Mouse (Mus musculus) MEL (cell line): Measurements from ENCODE around the gene Tfap2e. TPM values are rescaled to one million over a fixed set of nuclear protein-coding genes. Genes with fewer than 3 reads are reported as not detected.

Experiments used
- DNase-seq: peaks from one replicate; pipeline ENCODE4 v3.0.0; 2011; ENCODE audit warnings: low read depth, low spot score
- H3K27ac ChIP-seq: 2 replicates; pipeline ENCODE4 v1.5.1; 2012; ENCODE audit warnings: low read depth, mild to moderate bottlenecking, control low read depth, low read length, moderate library complexity; ENCODE audit not compliant: control insufficient read depth
- H3K27me3 ChIP-seq, 2 experiments: fragments of 150-350 bp in 1 of 2; sonication (generic) in 1 of 2; 2 replicates each; pipeline ENCODE4 v1.6.1; 2012; ENCODE audit warnings: low read length in 2 of 2, mild to moderate bottlenecking in 2 of 2, improper control_type of control experiment in 1 of 2, moderate library complexity in 1 of 2; ENCODE audit not compliant: insufficient read depth in 2 of 2, control insufficient read depth in 1 of 2
- H3K36me3 ChIP-seq, 2 experiments: 2 replicates each; pipeline ENCODE4 v1.6.1; 2012 to 2014; ENCODE audit warnings: low read length in 2 of 2, improper control_type of control experiment in 1 of 2, inconsistent platforms in 1 of 2, mild to moderate bottlenecking in 1 of 2; ENCODE audit not compliant: insufficient read depth in 2 of 2, control insufficient read depth in 1 of 2
- H3K4me1 ChIP-seq, 2 experiments: fragments of 150-350 bp in 1 of 2; sonication (generic) in 1 of 2; 2 replicates each; pipeline ENCODE4 v1.6.1; 2012; ENCODE audit warnings: low read length in 2 of 2, improper control_type of control experiment in 1 of 2, mild to moderate bottlenecking in 1 of 2; ENCODE audit not compliant: insufficient read depth in 2 of 2, control insufficient read depth in 1 of 2
- H3K4me3 ChIP-seq, 2 experiments: fragments of 150-350 bp in 1 of 2; sonication (generic) in 1 of 2; 2 replicates each; pipeline ENCODE4 v1.5.1; 2012; ENCODE audit warnings: low read depth in 2 of 2, low read length in 2 of 2, mild to moderate bottlenecking in 2 of 2, moderate library complexity in 2 of 2, control low read depth in 1 of 2, improper control_type of control experiment in 1 of 2; ENCODE audit not compliant: control insufficient read depth in 1 of 2, insufficient read depth in 1 of 2
- H3K79me2 ChIP-seq: 2 replicates; pipeline ENCODE4 v1.6.1; 2012; ENCODE audit warnings: mild to moderate bottlenecking, low read length, moderate library complexity; ENCODE audit not compliant: control insufficient read depth, poor library complexity, insufficient read depth
- H3K9ac ChIP-seq: 2 replicates; pipeline ENCODE4 v1.6.1; 2012; ENCODE audit warnings: low read depth, mild to moderate bottlenecking, control low read depth, low read length, moderate library complexity; ENCODE audit not compliant: control insufficient read depth, poor library complexity, severe bottlenecking
- H3K9me3 ChIP-seq: fragments of 150-350 bp; sonication (generic); replicated peaks from 2 replicates; pipeline ENCODE4 v1.6.1; 2012; ENCODE audit warnings: mild to moderate bottlenecking, low read length, improper control_type of control experiment, moderate library complexity; ENCODE audit not compliant: insufficient read depth
- BHLHE40 ChIP-seq: IDR thresholded peaks from 2 replicates; pipeline ENCODE4 v1.6.1; 2012; ENCODE audit warnings: low read depth, mild to moderate bottlenecking, inconsistent platforms, low read length, improper control_type of control experiment, borderline replicate concordance
- CHD1 ChIP-seq: IDR thresholded peaks from 2 replicates; pipeline ENCODE4 v1.6.1; 2012; ENCODE audit warnings: low read depth, mild to moderate bottlenecking, inconsistent platforms, low read length, improper control_type of control experiment
- CTCF ChIP-seq, 3 experiments: IDR thresholded peaks in 2 of 3; conservative IDR thresholded peaks in 1 of 3; 2 replicates each; pipeline ENCODE4 v1.5.1; 2011 to 2012; ENCODE audit warnings: low read length in 3 of 3, low read depth in 2 of 3, mild to moderate bottlenecking in 2 of 3, improper control_type of control experiment in 1 of 3, inconsistent platforms in 1 of 3, mixed read lengths in 1 of 3, moderate library complexity in 1 of 3; ENCODE audit not compliant: control insufficient read depth in 1 of 3, insufficient read depth in 1 of 3, poor library complexity in 1 of 3, severe bottlenecking in 1 of 3
- E2F4 ChIP-seq: IDR thresholded peaks from 2 replicates; pipeline ENCODE4 v1.6.1; 2011; ENCODE audit warnings: low read depth, low read length, improper control_type of control experiment, borderline replicate concordance
- GABPA ChIP-seq: IDR thresholded peaks from 2 replicates; pipeline ENCODE4 v1.6.1; 2012; ENCODE audit warnings: low read depth, mild to moderate bottlenecking, inconsistent platforms, low read length, improper control_type of control experiment, moderate library complexity
- GATA1 ChIP-seq: IDR thresholded peaks from 2 replicates; pipeline ENCODE4 v1.6.1; 2011; ENCODE audit warnings: low read depth, low read length, improper control_type of control experiment
- MAFK ChIP-seq: IDR thresholded peaks from 2 replicates; pipeline ENCODE4 v1.6.1; 2011; ENCODE audit warnings: low read depth, mild to moderate bottlenecking, low read length, improper control_type of control experiment, borderline replicate concordance
- MAX ChIP-seq: IDR thresholded peaks from 2 replicates; pipeline ENCODE4 v1.6.1; 2011; ENCODE audit warnings: low read length, improper control_type of control experiment
- MAZ ChIP-seq: IDR thresholded peaks from 2 replicates; pipeline ENCODE4 v1.6.1; 2012; ENCODE audit warnings: low read depth, mild to moderate bottlenecking, inconsistent platforms, low read length, improper control_type of control experiment
- MXI1 ChIP-seq: IDR thresholded peaks from 2 replicates; pipeline ENCODE4 v1.6.1; 2011; ENCODE audit warnings: mild to moderate bottlenecking, low read depth, low read length, improper control_type of control experiment
- MYB ChIP-seq: IDR thresholded peaks from 2 replicates; pipeline ENCODE4 v1.6.1; 2011; ENCODE audit warnings: mild to moderate bottlenecking, low read depth, low read length, improper control_type of control experiment
- MYC ChIP-seq: IDR thresholded peaks from 2 replicates; pipeline ENCODE4 v1.6.1; 2011; ENCODE audit warnings: low read depth, mild to moderate bottlenecking, low read length, improper control_type of control experiment, moderate library complexity
- NELFE ChIP-seq: IDR thresholded peaks from 2 replicates; pipeline ENCODE4 v1.6.1; 2011; ENCODE audit warnings: low read depth, low read length, improper control_type of control experiment
- POLR2AphosphoS5 ChIP-seq: IDR thresholded peaks from 2 replicates; pipeline ENCODE4 v1.6.1; 2012; ENCODE audit warnings: low read depth, borderline replicate concordance, mild to moderate bottlenecking, inconsistent platforms, low read length, moderate library complexity, mixed read lengths
- RAD21 ChIP-seq: IDR thresholded peaks from 2 replicates; pipeline ENCODE4 v1.6.1; 2011; ENCODE audit warnings: mild to moderate bottlenecking, low read depth, low read length, improper control_type of control experiment
- RCOR1 ChIP-seq: IDR thresholded peaks from 2 replicates; pipeline ENCODE4 v1.6.1; 2012; ENCODE audit warnings: low read depth, mild to moderate bottlenecking, inconsistent platforms, low read length, improper control_type of control experiment
- SIN3A ChIP-seq: IDR thresholded peaks from 2 replicates; pipeline ENCODE4 v1.6.1; 2012; ENCODE audit warnings: low read length, improper control_type of control experiment, inconsistent platforms
- SMC3 ChIP-seq: IDR thresholded peaks from 2 replicates; pipeline ENCODE4 v1.6.1; 2011; ENCODE audit warnings: low read depth, low read length, improper control_type of control experiment
- USF2 ChIP-seq, 2 experiments: IDR thresholded peaks; 2 replicates each; pipeline ENCODE4 v1.6.1; 2011 to 2012; ENCODE audit warnings: improper control_type of control experiment in 2 of 2, low read length in 2 of 2, borderline replicate concordance in 1 of 2, inconsistent platforms in 1 of 2, low read depth in 1 of 2, mild to moderate bottlenecking in 1 of 2; ENCODE audit not compliant: insufficient read depth in 1 of 2
- ZC3H11A ChIP-seq: IDR thresholded peaks from 2 replicates; pipeline ENCODE4 v1.6.1; 2012; ENCODE audit warnings: low read depth, mild to moderate bottlenecking, inconsistent platforms, low read length, improper control_type of control experiment
- ZMIZ1 ChIP-seq: IDR thresholded peaks from 2 replicates; pipeline ENCODE4 v1.6.1; 2012; ENCODE audit warnings: low read depth, mild to moderate bottlenecking, inconsistent platforms, low read length, improper control_type of control experiment, moderate library complexity
- ZNF384 ChIP-seq: IDR thresholded peaks from 2 replicates; pipeline ENCODE4 v1.6.1; 2012; ENCODE audit warnings: low read depth, mild to moderate bottlenecking, inconsistent platforms, low read length, improper control_type of control experiment
- polyA plus RNA-seq, 2 experiments: library from polyadenylated mRNA; stranded (reverse) in 1 of 2; unstranded in 1 of 2; fragments of >175 nt in 1 of 2; fragments of >200 nt in 1 of 2; gene quantifications; 2 replicates each; pipeline versions ENCODE4 v1.2.1 to v1.2.4; 2012; ENCODE audit warnings: low replicate concordance in 2 of 2, low read depth in 1 of 2; ENCODE audit not compliant: insufficient read length in 2 of 2, insufficient read depth in 1 of 2, missing spikeins in 1 of 2
- total RNA-seq: library from RNA; depleted of rRNA; stranded (reverse); fragments of 300-350 nt; gene quantifications from 2 replicates; pipeline ENCODE4 v1.2.3, GENCODE M21; 2012

The Tfap2e gene
- total and polyA plus RNA-seq, 3 experiments, result 0.03 TPM; not detected in 2

- Histone ChIP-seq H3K9me3 (no peaks in the 10 kb centered on the region), H3K4me3 (peak overlapping the region; percentile 87 to 93), H3K4me1 (peaks cover 0 to 8% of the 10 kb centered on the region in 2 experiments; a peak in 2 of 4 replicates), H3K9ac (peak overlapping the region; percentile 79), H3K79me2 (peaks cover 14% of the 10 kb centered on the region), H3K27me3 (no peaks in the 10 kb centered on the region), H3K36me3 (peaks cover 0 to 7% of the 10 kb centered on the region in 2 experiments; a peak in 2 of 4 replicates), H3K27ac (no peak overlapping the region)
- peak; percentile 42 for DNase-seq
- TF ChIP-seq SIN3A (no peak), BHLHE40 (no peak), GATA1 (no peak), ZC3H11A (no peak), USF2 (IDR thresholded peaks at IDR 0.05; ENCODE audit: borderline replicate concordance in 1 of 2, insufficient read depth in 1 of 2, low read depth in 1 of 2, low read length in 2 of 2) (no peak), RCOR1 (no peak), GABPA (no peak), MYC (no peak), NELFE (no peak), MXI1 (no peak; the same call in 1 of the 2 replicates), POLR2AphosphoS5 (no peak), ZNF384 (no peak), MAFK (no peak), MAX (no peak), RAD21 (no peak), MAZ (no peak)
Measured at GRCm38 (mm10) chr4:126752024-126752607, 16.1 kb upstream of the Tfap2e start.

- Histone ChIP-seq H3K4me3 (no peak overlapping the region), H3K79me2 (peaks cover 14% of the 10 kb centered on the region), H3K27ac (no peak overlapping the region), H3K4me1 (peaks cover 0 to 9% of the 10 kb centered on the region in 2 experiments; a peak in 2 of 4 replicates), H3K9me3 (no peaks in the 10 kb centered on the region), H3K27me3 (no peaks in the 10 kb centered on the region)
- TF ChIP-seq MYB, result no peak
- TF ChIP-seq GATA1, result no peak
- TF ChIP-seq ZNF384, result no peak
- TF ChIP-seq CHD1, result no peak
- TF ChIP-seq MXI1, result no peak
- no peak for TF ChIP-seq CTCF (IDR thresholded peaks at IDR 0.05 in 2 of 3, conservative IDR thresholded peaks at IDR 0.05 in 1 of 3; ENCODE audit: control insufficient read depth in 1 of 3, insufficient read depth in 1 of 3, low read depth in 2 of 3, low read length in 3 of 3, poor library complexity in 1 of 3, severe bottlenecking in 1 of 3)
- no peak for TF ChIP-seq MYC
- no peak for TF ChIP-seq MAZ
- TF ChIP-seq SMC3, result no peak
- no peak for TF ChIP-seq ZMIZ1
- no peak for TF ChIP-seq E2F4
- TF ChIP-seq SIN3A, result no peak
- no peak for TF ChIP-seq NELFE
- no peak for TF ChIP-seq ZC3H11A
- TF ChIP-seq, all 39 proteins: peak for 0
- no peak for DNase-seq
- H3K36me3 ChIP-seq, result peaks cover 0 to 8% of the 10 kb centered on the region in 2 experiments; a peak in 2 of 4 replicates
- H3K9ac ChIP-seq, result no peak overlapping the region
Measured at GRCm38 (mm10) chr4:126751556-126752023, 15.6 kb upstream of the Tfap2e start.
